Mouse (Mus musculus): ENCODE results near the gene 1700125H20Rik.

Gene 1700125H20Rik

GRCm38 (mm10) chr11:85184839-85185238 lies 14.6 kb downstream of the 1700125H20Rik start:
- no peak for DNase-seq (ENCODE audit: low spot score)

- DNase-seq (ENCODE audit: low spot score), result no peak
Measured at GRCm38 (mm10) chr11:85189110-85189509, 18.9 kb downstream of the 1700125H20Rik start.

- DNase-seq (ENCODE audit: low spot score), result no peak
Measured at GRCm38 (mm10) chr11:85190741-85191140, 20.5 kb downstream of the 1700125H20Rik start.

- DNase-seq (ENCODE audit: low spot score), result no peak
Measured at GRCm38 (mm10) chr11:85194206-85194605, 24.0 kb downstream of the 1700125H20Rik start.

- DNase-seq (ENCODE audit: low spot score), result no peak
Measured at GRCm38 (mm10) chr11:85196046-85196445, 25.8 kb downstream of the 1700125H20Rik start.

- DNase-seq (ENCODE audit: low spot score), result no peak
Measured at GRCm38 (mm10) chr11:85198906-85199305, 28.7 kb downstream of the 1700125H20Rik start.

- DNase-seq (ENCODE audit: low spot score), result no peak
Measured at GRCm38 (mm10) chr11:85206231-85206630, 36.0 kb downstream of the 1700125H20Rik start.

GRCm38 (mm10) chr11:85211151-85211550 lies 40.9 kb downstream of the 1700125H20Rik start:
- no peak for DNase-seq (ENCODE audit: low spot score)

- DNase-seq (ENCODE audit: low spot score), result no peak
Measured at GRCm38 (mm10) chr11:85213215-85213614, 43.0 kb downstream of the 1700125H20Rik start.

- no peak for DNase-seq (ENCODE audit: low spot score)
Measured at GRCm38 (mm10) chr11:85214679-85215078, 44.5 kb downstream of the 1700125H20Rik start.

- no peak for DNase-seq (ENCODE audit: low spot score)
Measured at GRCm38 (mm10) chr11:85219014-85219413, 48.8 kb downstream of the 1700125H20Rik start.

GRCm38 (mm10) chr11:85222561-85222960 lies 52.4 kb downstream of the 1700125H20Rik start:
- no peak for DNase-seq (ENCODE audit: low spot score)

GRCm38 (mm10) chr11:85223248-85223647 lies 53.0 kb downstream of the 1700125H20Rik start:
- DNase-seq (ENCODE audit: low spot score), result no peak

Measured in left cerebral cortex, adult 11 months (tissue).